Mouse (Mus musculus) telencephalon, adult 2 months (tissue): Measurements from ENCODE around the gene Gm4847.

Source experiments
- DNase-seq: peaks from one replicate; pipeline ENCODE4 v3.0.0-alpha.2; 2011; ENCODE audit warnings: low read depth, low spot score

Gm4847 gene

DNA sequence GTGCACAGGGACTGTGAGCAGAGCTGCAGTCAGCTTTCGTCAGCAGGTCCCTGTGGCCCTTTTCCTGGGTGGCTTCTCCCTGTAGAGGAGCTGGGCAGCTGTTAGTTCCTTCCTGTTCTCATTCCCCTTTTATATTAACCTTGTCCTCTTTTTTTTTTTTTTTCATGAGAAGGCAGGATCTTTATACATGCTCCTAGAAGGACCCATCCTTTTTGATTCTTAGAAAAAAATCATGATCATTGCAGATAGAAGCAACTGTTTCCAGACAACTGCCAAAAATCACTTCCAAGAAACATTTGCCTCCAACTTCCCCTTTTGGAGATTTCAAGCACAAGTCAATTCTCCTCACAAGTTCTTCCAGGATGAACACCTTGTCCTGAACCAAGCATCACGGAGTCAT lies at the start of gene Gm4847:
Gene Gm4847 (minus strand): TSS at position 101 of the 400 bp plus-strand sequence.
- DNase-seq, result no peak

DNA sequence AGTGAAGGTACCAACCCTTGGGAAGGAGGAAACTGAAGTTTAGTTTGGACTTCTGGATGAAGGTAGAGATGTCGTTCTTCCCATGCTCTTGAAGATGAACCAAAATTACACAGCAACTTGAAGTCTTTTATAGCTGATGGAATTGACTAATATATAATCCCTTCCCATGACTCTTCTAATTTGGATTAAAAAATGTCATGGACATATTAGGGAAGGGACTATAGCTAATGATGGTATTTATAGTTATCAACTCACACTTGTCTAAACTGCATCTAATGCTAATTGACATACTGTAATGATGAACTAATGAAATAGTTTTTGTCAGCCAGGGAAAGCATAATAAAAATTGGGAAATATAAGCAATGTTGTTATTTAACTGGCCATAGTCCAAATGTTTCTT lies 34.3 kb upstream of the Gm4847 start, which contains the start of gene Fmo9:
Gene Fmo9 (minus strand): TSS at position 101 of the 400 bp plus-strand sequence.
- no peak for DNase-seq

DNA sequence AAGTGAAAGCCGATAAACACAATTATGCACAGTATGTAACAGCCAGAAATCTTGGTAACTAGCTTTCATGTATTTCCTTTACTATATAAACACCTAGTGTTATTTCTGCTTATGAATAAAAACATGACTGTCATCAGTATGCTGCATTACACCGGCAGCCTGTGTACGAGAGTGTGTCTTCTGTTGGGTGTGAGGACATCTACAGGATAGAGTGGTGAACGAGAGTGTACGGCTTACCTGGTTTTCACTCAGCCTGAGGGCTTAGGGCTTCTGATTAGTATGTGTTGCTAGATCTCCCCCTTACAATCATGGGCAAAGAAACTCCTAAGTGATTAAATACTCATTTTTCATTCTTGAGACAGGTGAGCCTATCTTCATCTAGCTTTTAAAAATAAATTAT lies 21.8 kb upstream of the Gm4847 start:
- DNase-seq, result no peak

DNA sequence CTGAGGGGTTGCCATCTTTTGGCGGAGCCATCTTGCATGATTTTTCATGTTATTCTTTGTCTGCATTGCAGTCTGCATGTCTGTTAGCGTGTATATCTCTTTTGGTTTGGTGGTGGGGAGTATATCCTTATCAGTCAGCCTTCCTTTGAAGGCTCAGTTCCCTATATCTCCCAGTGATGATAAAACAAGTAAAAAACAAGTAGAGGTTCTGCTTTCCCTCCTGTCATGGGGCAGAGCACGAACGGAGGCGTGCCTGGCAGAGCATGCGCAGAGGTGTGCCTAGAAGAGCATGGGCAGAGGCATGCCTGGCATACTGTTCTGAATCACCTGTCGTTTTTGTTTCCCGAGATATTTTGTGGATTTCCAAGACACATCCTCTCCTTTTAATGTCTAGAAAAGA lies 13.3 kb upstream of the Gm4847 start:
- no peak for DNase-seq
